Mouse (Mus musculus) regulatory T cell (primary cell): ENCODE data around the gene Rhobtb1.

Experiments
- in situ Hi-C: fragments of 300-600 bp; cut with MboI, MseI; formaldehyde crosslinking; loops from one replicate; pipeline ENCODE4 v1.15.1; 2025; ENCODE audit warnings: high pct_unique_total_duplicates

The Rhobtb1 gene

DNA sequence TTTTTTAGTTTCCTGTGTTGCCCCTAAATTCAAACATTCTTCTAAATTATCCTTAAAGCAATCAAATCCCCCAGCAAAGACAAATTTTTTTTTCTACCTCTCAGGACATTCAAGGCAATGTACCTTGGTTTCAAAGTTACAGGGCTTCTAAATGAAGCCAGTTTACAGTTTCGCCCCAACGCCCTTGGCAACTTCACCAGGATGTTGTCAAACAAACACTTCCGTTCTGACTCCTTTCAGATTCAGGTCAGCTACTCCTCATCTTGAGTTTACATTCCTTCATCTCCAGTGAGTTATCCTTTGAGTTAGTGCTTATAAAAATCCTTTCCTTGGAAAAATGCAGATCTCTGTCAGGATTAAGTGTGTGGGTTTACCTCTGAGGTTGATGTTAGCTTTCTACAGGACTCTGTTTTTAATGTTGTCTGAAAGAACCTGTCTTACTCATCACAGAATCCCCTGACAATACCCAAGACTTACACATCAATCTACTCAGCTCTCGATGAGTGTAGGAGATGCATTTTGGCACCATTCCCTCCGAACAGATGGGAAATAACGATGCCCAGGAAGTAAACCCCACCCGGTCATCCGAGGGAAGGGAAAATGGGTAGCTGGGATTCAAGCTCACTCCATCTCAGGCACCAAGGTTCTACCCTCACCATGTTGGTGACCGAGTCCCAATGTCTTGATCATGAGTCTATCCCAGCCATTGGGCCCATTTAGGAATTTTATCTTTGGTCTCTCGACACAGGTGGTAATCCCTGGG, 94.9 kb downstream of the Rhobtb1 start:
- in situ Hi-C loops: no loop called here

DNA sequence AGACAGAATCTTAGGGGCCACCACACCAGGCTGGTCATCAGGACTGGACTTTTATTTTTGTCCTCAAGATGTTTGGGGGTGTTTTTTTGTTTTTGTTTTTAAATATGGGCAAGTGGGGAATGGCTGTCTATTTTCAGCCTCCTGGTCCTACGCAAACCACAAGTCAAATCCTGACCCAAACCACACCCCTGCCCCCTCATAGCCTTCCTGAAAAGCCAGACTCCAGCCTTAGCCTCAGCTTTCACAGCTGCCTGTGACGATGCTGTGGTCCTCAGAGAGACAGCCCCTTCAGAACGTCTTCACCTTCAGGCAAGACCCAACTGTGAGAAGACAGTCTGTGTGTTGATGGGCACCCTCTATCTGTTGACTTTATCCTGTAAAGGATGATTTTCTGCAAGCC, 95.5 kb downstream of the Rhobtb1 start:
- in situ Hi-C loops: no loop called here

DNA sequence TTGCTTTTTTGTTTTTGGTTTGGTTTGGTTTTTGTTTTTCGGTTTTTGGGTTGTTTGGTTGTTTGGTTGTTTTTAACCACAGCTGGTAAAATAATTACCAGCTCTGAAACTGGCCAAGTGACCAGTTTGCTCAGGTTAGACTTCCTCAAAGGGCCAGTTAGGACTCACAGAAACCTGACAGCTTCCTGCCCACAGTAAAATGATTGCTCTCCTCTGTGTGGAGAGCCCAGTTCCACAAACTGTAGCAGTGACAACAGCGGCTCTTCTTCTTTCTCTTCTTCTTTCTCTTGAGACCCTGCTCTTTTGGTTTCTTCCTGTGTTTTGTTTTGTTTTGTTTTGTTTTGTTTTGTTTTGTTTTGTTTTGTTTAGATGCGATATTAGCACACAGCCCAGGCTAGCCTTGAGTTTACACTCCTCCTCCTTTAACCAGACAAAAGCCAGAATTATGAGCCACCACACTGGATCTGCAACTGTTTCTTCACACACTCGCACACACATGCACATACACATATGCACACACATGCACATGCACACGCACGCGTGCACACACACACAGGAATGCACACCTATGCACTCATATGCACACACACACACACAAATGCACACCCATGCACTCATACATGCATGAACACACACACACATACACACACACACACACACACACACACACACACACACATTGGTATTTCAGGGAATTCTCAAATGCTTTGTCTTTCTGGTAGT, 96.2 kb downstream of the Rhobtb1 start:
- in situ Hi-C loops: no loop called here

DNA sequence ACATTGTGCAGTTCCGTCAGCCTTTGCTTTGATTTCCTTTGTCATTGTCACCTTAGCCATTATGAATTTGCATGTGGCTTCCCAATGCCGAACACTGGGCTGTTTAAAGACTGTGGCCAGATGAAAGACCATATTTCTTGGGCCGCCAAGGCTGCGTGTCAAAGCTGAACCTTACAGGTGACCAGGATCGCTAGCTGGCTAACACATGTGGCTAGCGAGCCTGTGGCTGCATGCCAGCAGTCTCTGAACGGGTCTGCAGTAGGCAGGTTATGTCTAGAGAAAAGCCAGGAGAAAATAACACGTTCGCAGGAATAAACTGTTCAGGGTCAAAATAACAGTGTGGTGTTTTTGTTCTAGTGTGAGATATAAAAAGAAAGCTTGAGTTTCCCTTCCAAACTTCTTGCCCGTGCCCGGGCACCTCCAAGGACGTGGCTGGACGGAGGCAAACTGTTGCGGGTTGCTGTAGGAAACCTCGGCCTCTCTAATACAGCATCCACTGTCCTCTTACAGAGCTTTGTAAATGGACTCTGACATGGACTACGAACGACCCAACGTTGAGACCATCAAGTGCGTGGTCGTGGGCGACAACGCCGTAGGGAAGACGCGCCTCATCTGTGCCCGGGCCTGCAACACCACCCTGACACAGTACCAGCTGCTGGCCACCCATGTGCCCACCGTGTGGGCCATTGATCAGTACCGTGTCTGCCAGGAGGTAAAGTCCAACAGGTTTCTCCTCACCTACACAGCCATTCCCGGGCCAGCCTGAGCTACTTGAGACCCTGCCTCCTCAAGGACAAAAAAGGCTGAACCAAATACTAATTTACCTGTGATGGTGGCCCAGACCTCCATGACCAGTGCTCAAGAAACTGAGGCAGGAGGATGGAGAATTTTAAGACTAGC, 97.3 kb downstream of the Rhobtb1 start:
- in situ Hi-C loops: no loop called here

DNA sequence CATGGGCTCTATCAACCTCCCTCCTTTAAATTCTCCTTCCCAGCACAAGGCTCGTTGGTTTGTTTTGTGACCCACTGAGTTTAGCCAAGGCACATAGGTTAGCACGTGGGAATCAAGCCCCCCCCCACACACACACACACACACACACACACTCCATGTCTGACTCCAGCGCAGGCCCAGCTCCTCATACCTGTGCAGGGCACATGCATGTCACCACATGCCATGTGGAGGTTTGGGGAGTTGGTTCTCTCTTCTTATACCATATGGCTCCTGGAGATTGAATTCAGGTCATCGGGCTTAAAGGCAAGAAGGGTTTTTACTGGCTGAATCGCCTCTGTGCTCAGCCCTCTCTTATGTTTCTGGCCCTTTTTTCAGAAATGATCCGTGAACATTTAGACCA, 100.0 kb downstream of the Rhobtb1 start:
- in situ Hi-C loops: no loop called here

DNA sequence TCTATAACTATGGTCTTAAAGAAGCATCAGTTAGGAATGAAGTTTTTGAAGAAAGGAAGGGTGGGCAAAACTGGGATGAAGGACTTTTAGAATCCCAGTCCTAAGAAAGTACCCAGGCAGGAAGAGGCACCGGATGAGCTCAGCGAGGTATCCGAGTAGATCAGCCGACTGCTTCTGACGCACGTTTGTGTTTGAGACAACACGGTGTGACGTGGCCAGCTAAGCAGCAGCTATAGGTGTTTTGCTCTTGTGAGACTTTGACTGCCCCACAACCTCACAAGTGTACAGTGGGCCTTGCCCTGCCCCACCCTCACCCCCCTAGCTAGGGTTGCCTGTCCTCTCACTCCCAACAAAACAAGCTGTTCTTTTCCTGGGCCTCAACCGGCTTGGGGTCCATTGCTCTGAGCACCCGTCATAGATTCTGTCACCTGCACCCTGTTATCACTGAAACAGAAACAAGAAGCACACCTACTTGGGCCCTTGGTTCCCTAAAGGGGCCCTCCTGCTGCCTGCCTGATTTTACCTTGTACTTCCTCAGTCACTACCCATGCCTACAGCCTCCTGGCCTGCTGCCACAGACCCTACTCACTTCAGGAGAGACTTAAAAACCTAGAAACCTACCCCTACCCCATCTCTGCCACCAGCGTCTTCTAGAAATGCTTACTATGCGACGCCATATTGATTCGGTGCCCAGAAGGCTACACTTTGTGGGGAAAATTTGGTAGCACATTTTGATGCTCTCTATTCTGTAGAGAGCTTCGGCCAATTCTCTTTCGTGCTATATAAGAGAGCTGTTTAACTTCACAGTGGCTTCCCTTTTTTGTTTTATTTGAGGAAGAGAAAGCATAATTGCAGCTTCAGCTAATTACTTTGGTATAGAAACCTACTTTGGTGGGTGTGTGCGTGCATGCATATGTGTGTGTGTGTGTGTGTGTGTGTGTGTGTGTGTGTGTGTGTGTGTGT, 101.2 kb downstream of the Rhobtb1 start:
- in situ Hi-C loops: no loop called here

DNA sequence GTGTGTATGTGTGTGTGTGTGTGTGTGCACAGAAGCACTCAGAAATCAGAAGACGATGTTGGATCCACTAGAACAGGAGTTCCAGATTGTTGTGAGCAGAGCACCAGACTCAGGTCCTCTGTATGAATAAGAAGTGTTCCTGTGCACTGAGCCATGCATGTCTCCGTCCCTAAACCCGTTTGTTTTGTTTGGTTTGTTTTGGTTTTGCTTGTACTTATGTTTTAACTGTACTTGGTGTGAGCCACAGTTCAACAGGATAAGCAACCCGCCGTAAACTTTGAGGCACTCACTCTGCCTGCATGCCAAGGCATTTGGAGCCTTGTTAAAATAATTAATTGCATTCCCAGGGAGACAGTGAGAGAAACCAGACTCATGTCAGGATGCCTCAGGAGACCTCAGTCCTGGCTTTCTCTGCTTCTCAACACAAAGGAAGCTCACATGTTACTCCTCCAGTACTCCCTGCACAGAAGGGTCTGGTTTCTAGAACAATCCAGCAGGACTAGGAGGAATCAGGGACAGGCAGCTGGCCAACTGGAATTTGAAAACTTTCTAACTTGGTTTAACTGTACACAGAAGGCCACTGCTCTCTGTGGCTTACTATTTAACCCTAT, 101.9 kb downstream of the Rhobtb1 start:
- in situ Hi-C loops: no loop called here

DNA sequence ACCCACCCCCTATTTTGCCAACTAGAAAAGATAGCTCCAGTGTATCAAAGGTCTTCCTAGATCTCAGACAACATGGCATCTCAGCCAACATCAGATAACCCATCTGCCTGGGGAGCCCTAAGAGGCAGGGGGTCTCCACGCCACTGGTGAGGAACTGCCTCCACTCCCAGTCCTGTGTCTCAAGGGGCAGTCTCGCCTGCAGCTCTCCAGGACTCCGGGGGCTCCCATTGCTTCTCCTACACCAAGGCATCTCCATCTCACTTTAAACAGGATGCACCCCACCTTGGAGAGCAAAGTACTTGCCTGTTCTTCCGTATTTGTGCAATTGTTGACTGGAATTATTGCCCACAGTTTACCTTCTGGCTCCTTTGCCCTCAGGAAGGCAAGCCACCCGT, 102.4 kb downstream of the Rhobtb1 start:
- in situ Hi-C loops: no loop called here

DNA sequence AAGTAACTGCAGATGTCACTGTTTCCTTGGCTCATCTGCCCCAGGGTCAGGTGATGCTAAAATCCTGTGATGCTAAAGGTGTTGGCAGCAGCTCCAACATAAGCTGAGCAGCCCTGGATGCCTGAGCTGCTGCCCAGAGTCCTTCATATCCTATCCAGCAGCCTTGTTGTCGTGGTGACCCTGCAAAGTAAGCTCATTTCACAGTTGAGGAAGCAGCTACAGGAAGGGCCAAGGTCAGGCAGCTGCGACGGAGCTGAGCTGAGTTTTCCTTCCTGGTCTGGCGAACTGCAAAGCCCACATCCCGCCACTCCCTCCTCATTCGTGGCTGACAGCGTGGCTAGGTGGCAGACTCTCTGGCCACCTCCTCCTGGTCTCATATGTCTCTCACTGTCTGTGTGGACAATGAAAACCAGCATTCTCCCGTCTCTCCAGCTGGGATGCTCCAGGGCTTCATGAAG, 103.2 kb downstream of the Rhobtb1 start:
- in situ Hi-C loops: no loop called here

DNA sequence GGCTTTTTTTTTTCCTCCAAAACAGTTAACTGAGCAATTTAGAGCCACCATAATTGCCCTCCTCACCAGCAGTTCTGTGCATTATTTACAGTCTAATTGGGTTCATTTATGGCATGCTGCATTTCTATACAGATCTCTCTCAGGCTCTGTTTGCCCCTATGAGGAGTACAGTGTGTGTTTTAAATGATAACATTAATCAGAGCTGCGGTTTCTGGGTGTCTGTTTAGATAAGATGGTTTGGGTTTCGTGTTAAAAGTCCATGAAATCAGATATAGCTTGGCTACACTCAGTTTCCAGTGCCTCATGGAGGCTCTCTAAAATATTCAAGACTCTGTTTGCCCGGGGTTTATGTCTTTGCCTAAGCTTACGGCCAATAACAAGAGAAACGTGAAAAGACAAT, 104.4 kb downstream of the Rhobtb1 start:
- in situ Hi-C loops: no loop called here

DNA sequence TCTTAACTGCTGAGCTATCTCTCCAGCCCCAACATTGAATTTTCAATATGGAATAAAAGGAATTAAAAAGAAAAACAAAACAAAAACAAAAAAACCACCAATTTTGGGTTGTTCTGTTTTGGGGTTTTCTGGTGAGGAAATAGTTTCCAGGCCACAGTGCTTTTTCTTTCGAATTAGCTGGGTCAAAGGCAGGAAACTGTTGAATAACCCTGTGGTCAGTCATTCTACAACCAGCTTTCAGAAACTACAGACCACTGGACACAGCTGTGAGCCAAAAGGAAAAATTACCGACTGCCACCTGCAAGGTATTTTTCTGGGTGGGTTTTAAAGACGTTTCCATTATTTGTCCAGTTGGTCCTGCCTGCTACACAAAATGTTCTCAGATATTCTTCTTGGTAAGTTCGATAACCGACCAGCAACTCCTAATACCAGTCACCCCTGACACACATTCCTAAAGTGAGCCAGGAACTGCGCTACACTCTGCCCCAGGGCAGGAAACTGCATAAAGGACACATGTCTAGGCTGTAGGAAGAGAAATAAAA, 106.4 kb downstream of the Rhobtb1 start:
- in situ Hi-C loops: no loop called here

DNA sequence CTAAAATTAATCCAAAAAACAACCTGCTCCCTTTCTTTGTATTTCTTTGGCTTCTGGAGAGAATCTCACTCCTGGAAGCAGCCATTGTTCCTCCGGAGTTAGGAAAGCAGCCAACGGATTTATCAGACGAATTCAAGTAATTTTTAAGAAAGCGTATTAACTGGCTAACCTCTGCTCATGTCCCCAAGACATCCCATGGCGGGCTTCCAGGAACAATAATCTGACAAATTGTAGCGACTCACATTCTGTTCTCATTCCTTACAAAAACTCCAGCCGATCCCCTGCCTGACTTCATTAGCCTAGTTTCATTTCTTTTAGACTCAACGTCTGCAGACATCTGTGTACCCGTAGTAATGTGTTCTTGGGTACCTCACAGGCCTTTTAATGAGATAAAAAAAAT, 107.4 kb downstream of the Rhobtb1 start:
- in situ Hi-C loops: no loop called here

DNA sequence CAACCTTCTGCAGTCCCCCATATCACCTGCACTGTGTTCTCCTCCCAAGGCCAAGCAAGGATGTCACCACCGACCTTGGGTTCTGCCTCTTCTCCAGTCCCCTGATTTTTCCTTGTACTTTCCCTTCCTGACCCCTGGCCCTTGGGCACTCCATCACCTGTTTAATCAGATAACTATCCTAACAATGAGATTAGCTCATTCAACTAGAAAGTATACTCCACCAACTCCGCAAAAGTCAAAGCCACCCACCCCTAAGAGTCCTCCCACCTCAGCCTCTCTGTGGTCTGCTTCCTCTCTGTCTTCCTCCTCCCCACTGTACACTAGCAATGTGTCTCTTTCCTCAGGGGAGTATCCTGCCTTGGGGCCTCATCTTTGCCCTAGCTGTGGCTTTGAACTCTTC, 107.9 kb downstream of the Rhobtb1 start:
- in situ Hi-C loops: no loop called here

DNA sequence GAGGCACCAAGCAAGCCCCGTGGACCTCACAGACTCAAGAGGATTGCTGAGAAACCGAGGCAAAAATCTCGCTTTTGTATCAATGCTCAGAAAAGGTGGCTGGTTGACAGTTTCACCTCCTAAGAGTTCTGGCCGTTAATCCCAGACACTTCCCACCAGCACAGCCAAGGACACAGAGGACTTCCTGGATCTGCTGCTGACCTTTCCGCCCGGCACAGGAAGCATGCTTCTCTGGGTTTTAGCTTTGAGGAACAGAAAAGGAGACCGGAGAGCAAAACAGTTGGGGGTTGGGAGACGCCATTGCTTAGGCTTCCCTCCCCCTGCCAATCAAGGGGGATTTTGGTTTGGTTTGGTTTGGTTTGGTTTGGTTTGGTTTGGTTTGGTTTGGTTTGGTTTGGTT, 108.7 kb downstream of the Rhobtb1 start:
- in situ Hi-C loops: no loop called here

DNA sequence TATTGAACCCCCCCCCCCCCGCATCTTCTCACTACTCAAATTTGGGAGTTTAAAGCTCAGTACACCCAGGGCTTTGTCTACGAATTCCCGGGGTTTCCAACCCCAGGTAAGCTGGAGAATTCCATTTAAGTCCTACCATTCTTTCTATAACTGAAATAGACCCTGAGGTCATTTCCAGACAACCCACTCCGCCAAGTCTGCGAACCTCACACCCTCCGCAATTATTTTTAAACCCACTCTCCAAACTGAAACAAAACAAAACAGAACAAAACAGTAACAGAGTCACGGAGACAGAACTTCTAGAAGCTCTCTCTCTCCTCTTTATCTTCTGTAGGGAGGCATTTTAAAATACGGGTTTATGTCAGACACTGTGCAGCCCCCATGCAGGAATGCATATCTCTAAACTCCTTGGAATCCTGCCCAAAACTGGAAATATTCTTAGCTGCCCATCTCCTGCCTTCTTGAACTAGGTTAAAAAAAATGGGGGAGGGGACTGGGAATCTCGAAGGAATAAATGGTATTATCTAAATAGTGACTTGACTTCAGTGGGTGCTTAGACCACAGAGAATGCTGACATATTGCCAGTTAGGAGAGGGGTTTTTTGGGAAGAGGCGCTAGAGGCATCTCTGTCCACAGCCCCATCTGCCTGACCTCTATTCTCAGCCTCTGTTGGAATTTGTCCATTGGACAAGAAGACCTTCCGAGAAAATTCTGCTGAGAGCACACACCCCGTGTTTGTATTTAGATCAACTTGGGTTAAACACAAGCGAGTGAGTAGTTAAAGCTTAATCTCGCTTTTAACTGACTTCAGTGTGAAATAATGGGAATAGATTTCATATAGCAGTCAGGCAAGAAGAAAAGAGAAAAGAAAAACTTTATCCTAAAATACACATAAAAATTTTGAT, 111.9 kb downstream of the Rhobtb1 start:
- in situ Hi-C loops: no loop called here

DNA sequence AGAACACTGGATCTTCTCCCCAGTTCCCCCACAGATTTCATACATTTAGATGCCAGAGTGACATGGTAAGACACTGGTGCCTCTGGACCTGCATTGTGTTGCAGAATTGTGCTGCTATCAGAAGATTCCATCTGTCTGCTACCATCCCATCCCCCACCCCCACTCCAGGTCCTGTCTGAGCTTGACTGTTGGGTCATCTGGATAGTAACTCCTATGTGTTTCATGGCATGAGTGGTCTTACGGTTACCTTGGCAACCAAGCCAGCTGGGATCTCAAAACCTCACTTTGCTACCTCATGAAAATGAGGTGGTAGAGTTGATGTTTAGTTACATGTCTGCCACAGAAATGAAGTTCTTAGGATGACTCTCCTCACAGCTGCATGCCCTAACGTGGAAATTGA, 112.7 kb downstream of the Rhobtb1 start:
- in situ Hi-C loops: no loop called here

DNA sequence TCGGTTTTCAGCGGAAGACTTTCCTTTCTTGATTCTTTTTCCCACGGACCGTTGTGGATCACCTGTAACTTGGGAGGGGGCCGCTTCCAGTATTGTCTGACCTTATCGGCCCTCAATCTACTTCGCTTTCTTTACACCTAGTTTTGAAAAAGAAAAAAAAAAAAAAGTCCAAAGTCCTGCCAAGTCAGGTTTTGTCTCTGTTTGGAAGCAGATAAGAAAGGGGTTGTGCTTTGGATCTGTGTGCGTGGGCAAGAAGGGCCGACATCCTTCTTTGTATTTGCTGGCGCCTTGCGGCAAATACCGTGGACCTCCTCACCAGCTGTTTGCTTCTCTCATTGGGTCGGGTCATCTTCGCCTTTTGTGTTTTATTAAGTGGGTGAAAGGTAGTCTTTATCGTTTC, 114.2 kb downstream of the Rhobtb1 start:
- in situ Hi-C loops: no loop called here

DNA sequence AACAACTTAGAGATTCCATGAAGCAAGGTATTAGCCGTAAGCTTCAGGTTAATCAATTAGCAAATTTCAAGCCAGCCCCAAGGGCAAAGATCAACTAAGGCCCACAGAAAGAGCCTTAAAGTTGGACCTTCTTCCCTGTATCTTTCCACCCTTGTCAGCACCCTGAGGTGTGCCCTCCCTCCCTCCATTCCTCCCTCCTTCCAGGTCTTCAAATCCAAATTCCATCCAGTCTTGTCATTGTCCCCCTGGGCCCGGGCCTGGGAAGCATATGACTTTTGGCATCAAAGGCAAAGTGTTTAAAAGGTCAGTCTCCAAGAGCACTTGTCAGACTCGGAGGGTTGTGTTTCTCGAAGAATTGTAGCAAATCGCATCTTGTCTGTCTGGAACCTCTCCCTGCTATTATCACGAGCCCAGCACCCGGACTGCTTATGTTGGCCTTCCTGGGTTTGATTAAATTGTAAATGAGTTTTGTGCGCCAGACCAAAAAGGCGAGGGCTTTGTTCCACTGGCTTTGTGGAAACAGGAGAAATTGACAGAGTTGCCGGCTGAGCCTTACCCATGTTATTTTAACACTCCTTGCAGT, 116.9 kb downstream of the Rhobtb1 start:
- in situ Hi-C loops: no loop called here

DNA sequence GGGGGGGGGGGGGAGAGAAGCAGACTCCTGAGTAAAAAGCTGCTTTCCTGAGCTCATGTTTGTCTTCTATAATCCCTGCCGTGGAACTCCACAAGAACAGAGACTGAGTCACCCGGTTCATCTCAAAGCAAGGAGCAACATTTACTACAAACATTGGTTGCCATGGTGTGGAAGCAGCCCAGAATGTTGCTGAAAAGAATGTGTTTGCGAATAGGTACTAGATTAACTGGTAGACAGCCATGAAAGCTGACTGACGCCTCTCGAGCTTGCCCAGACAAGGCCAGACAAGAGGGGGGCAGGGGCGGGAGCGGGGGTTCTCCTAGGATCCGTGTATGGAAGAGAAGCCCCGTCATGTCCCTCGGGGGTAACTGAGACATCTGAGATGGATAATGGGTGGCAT, 120.2 kb downstream of the Rhobtb1 start:
- in situ Hi-C loops: loop anchor here (10.0 kb wide), 1 partner anchor 677 kb away; no protein-coding TSS in a partner anchor
